Mouse (Mus musculus): ENCODE results near the gene Fzd9. TPM values are rescaled to one million over a fixed set of nuclear protein-coding genes. Genes with fewer than 3 reads are reported as not detected.
A peak's percentile ranks its signal among the peaks of the same experiment; 100 is the strongest.

Fzd9 gene
- polyA plus RNA-seq, 1 experiment = 0.40 TPM

- no peak for TF ChIP-seq FLI1 (IDR thresholded peaks at IDR 0.05; ENCODE audit: low read length)
- TF ChIP-seq GATA1 (IDR thresholded peaks at IDR 0.05; ENCODE audit: borderline replicate concordance, low read length) = no peak
- Histone ChIP-seq H3K36me3 (replicated peaks; ENCODE audit: low read length) (peaks cover 27% of the 10 kb centered on the region), H3K27me3 (replicated peaks) (peaks cover 47% of the 10 kb centered on the region), H3K4me3 (replicated peaks) (peak overlapping the region; percentile 92), H3K9me3 (peaks cover 13% of the 10 kb centered on the region), H3K4me1 (peaks cover 19% of the 10 kb centered on the region)
Measured at GRCm38 (mm10) chr5:135250186-135251078, 598 bp downstream of the Fzd9 start.

- H3K27me3 ChIP-seq (replicated peaks) = peaks cover 45% of the 10 kb centered on the region
- H3K36me3 ChIP-seq (replicated peaks; ENCODE audit: low read length) = peaks cover 40% of the 10 kb centered on the region
- H3K9me3 ChIP-seq = peaks cover 11% of the 10 kb centered on the region; the same call in 1 of the 2 replicates
- TF ChIP-seq GATA1 (IDR thresholded peaks at IDR 0.05; ENCODE audit: borderline replicate concordance, low read length) (no peak), FLI1 (IDR thresholded peaks at IDR 0.05; ENCODE audit: low read length) (no peak)
- H3K4me3 ChIP-seq (replicated peaks) = no peak overlapping the region
- peaks cover 20% of the 10 kb centered on the region for H3K4me1 ChIP-seq
Measured at GRCm38 (mm10) chr5:135248956-135249676, 1.9 kb downstream of the Fzd9 start.

GRCm38 (mm10) chr5:135247337-135247736 lies 3.7 kb downstream of the Fzd9 start:
- Histone ChIP-seq H3K9me3 (peaks cover 11% of the 10 kb centered on the region; the same call in 1 of the 2 replicates), H3K27me3 (replicated peaks) (peaks cover 34% of the 10 kb centered on the region), H3K4me3 (replicated peaks) (no peak overlapping the region), H3K36me3 (replicated peaks; ENCODE audit: low read length) (peaks cover 57% of the 10 kb centered on the region), H3K4me1 (peaks cover 23% of the 10 kb centered on the region)
- TF ChIP-seq GATA1 (IDR thresholded peaks at IDR 0.05; ENCODE audit: borderline replicate concordance, low read length) (no peak), FLI1 (IDR thresholded peaks at IDR 0.05; ENCODE audit: low read length) (no peak)

- TF ChIP-seq FLI1 (IDR thresholded peaks at IDR 0.05; ENCODE audit: low read length) (no peak), GATA1 (IDR thresholded peaks at IDR 0.05; ENCODE audit: borderline replicate concordance, low read length) (no peak)
Measured at GRCm38 (mm10) chr5:135246531-135246930, 4.5 kb downstream of the Fzd9 start.

GRCm38 (mm10) chr5:135243166-135243565 lies 7.9 kb downstream of the Fzd9 start:
- Histone ChIP-seq H3K9me3 (no peaks in the 10 kb centered on the region), H3K4me1 (peaks cover 17% of the 10 kb centered on the region), H3K4me3 (replicated peaks) (no peak overlapping the region), H3K36me3 (replicated peaks; ENCODE audit: low read length) (peaks cover 93% of the 10 kb centered on the region), H3K27me3 (replicated peaks) (no peaks in the 10 kb centered on the region)
- no peak for TF ChIP-seq FLI1 (IDR thresholded peaks at IDR 0.05; ENCODE audit: low read length)
- TF ChIP-seq GATA1 (IDR thresholded peaks at IDR 0.05; ENCODE audit: borderline replicate concordance, low read length) = no peak

More at GRCm38 (mm10) chr5:135246531-135246930, 4.5 kb downstream of the Fzd9 start:
- no peak overlapping the region for H3K4me3 ChIP-seq (replicated peaks)
- peaks cover 25% of the 10 kb centered on the region for H3K4me1 ChIP-seq
- H3K36me3 ChIP-seq (replicated peaks; ENCODE audit: low read length) = peaks cover 66% of the 10 kb centered on the region
- peaks cover 28% of the 10 kb centered on the region for H3K27me3 ChIP-seq (replicated peaks)
- peaks cover 11% of the 10 kb centered on the region; the same call in 1 of the 2 replicates for H3K9me3 ChIP-seq

GRCm38 (mm10) chr5:135242608-135243007 lies 8.4 kb downstream of the Fzd9 start:
- Histone ChIP-seq H3K36me3 (replicated peaks; ENCODE audit: low read length) (peaks cover 98% of the 10 kb centered on the region), H3K9me3 (no peaks in the 10 kb centered on the region), H3K27me3 (replicated peaks) (no peaks in the 10 kb centered on the region), H3K4me1 (peaks cover 17% of the 10 kb centered on the region), H3K4me3 (replicated peaks) (no peak overlapping the region)
- TF ChIP-seq GATA1 (IDR thresholded peaks at IDR 0.05; ENCODE audit: borderline replicate concordance, low read length) = no peak
- no peak for TF ChIP-seq FLI1 (IDR thresholded peaks at IDR 0.05; ENCODE audit: low read length)

- no peak overlapping the region for H3K4me3 ChIP-seq (replicated peaks)
- H3K9me3 ChIP-seq = no peaks in the 10 kb centered on the region
- no peaks in the 10 kb centered on the region for H3K27me3 ChIP-seq (replicated peaks)
- no peak for TF ChIP-seq GATA1 (IDR thresholded peaks at IDR 0.05; ENCODE audit: borderline replicate concordance, low read length)
- no peak for TF ChIP-seq FLI1 (IDR thresholded peaks at IDR 0.05; ENCODE audit: low read length)
- H3K36me3 ChIP-seq (replicated peaks; ENCODE audit: low read length) = peaks cover 99% of the 10 kb centered on the region
- peaks cover 17% of the 10 kb centered on the region for H3K4me1 ChIP-seq
Measured at GRCm38 (mm10) chr5:135242136-135242535, 8.9 kb downstream of the Fzd9 start.

- no peaks in the 10 kb centered on the region for H3K9me3 ChIP-seq
- TF ChIP-seq GATA1 (IDR thresholded peaks at IDR 0.05; ENCODE audit: borderline replicate concordance, low read length) (no peak), FLI1 (IDR thresholded peaks at IDR 0.05; ENCODE audit: low read length) (no peak)
- no peaks in the 10 kb centered on the region for H3K27me3 ChIP-seq (replicated peaks)
- no peak overlapping the region for H3K4me3 ChIP-seq (replicated peaks)
- peaks cover 17% of the 10 kb centered on the region for H3K4me1 ChIP-seq
- H3K36me3 ChIP-seq (replicated peaks; ENCODE audit: low read length) = peaks cover 99% of the 10 kb centered on the region
Measured at GRCm38 (mm10) chr5:135241474-135241873, 9.6 kb downstream of the Fzd9 start.

- Histone ChIP-seq H3K27me3 (replicated peaks) (no peaks in the 10 kb centered on the region), H3K4me1 (peaks cover 13% of the 10 kb centered on the region), H3K36me3 (replicated peaks; ENCODE audit: low read length) (peaks cover 98% of the 10 kb centered on the region), H3K4me3 (replicated peaks) (no peak overlapping the region), H3K9me3 (no peaks in the 10 kb centered on the region)
- TF ChIP-seq GATA1 (IDR thresholded peaks at IDR 0.05; ENCODE audit: borderline replicate concordance, low read length) (no peak), FLI1 (IDR thresholded peaks at IDR 0.05; ENCODE audit: low read length) (no peak)
Measured at GRCm38 (mm10) chr5:135238832-135239231, 12.2 kb downstream of the Fzd9 start.

Data from megakaryocyte, embryonic 14.5 days (primary cell).